Mouse (Mus musculus) layer of hippocampus, adult 11-12 months (tissue): ENCODE data around the gene Kcnmb2.
A peak's percentile ranks its signal among the peaks of the same experiment; 100 is the strongest.

ENCODE experiments used
- DNase-seq: peaks from one replicate; pipeline ENCODE4 v3.0.0; 2022; ENCODE audit warnings: low spot score

Kcnmb2 gene

GRCm38 (mm10) chr3:31902504-31903330 is at the start of gene Kcnmb2:
Kcnmb2 (plus strand) TSS chr3:31902507.
- peak; percentile 16 for DNase-seq

- DNase-seq = no peak
Measured at GRCm38 (mm10) chr3:31863522-31863921, 38.8 kb upstream of the Kcnmb2 start.

DNA sequence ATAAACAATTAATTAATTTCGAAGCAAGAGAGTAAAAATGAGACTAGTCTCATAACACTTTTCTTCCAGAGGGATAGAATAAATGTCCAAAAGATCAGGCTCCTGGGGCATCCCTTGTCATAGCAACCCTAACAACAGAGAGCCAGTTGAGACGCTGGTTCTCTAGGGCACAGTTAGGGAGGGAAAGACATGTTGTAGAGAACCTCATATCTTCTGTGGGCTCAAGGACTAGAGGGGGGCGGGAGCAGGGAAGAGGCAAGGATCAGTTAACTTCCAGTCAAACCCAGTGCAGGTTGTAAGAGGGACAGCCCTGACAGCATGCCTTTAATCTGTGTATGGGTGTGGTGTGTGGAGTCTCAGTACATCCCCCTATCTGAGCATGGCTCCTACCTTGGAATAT is 38.2 kb upstream of the Kcnmb2 start:
- DNase-seq = no peak

DNA sequence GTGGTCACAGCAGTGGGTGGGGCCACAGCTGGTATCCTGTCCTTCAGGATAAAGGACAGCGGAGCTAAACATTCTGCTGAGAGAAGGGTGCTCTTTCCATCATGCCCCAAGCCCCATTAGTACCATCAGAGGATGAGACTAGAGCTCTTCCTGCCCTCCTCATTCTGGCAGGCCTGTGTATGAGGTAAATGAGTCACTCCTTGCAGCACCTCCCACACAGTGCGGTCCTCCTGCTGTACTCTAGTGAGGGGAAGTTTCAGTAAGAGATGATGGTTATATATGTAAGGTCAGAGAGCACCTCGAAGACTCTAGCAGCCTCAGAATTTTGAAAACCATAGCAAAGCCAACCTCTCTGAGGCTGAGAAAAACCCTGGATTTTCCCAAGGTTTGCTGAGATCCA is 30.8 kb upstream of the Kcnmb2 start:
- peak; percentile 12 for DNase-seq

DNA sequence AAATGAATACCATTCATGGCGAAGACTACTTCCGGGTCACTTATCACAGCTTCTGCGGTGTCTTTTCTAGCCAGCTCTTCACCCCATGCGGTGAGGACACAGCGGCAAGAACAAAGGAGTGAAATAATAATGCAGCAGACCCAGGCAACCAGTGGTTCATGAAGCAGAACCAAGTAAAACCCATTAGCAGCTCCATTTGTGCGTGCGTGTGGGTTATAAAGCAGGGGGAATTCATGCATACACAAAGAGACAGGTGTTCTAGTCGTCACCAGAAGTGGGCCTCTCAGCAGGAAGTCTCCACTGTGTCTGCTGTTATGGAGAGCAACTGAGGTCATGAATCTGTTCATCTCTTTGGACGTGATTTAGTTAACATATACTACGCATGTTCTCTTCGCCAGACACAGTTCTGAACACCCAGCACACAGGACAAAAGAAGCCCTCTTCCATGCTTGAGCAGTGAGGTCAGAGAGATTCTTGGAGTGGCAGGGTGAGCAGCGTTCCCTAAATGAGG is 19.6 kb upstream of the Kcnmb2 start:
- no peak for DNase-seq

- DNase-seq = no peak
Measured at GRCm38 (mm10) chr3:31892653-31893052, 9.7 kb upstream of the Kcnmb2 start.

GRCm38 (mm10) chr3:31903506-31903905 is 1.2 kb downstream of the Kcnmb2 start:
- DNase-seq = no peak

- DNase-seq = no peak
Measured at GRCm38 (mm10) chr3:31904156-31904555, 1.8 kb downstream of the Kcnmb2 start.

- no peak for DNase-seq
Measured at GRCm38 (mm10) chr3:31911168-31911567, 8.9 kb downstream of the Kcnmb2 start.

- no peak for DNase-seq
Measured at GRCm38 (mm10) chr3:31911690-31912089, 9.4 kb downstream of the Kcnmb2 start.

- no peak for DNase-seq
Measured at GRCm38 (mm10) chr3:31928544-31928943, 26.2 kb downstream of the Kcnmb2 start.

DNA sequence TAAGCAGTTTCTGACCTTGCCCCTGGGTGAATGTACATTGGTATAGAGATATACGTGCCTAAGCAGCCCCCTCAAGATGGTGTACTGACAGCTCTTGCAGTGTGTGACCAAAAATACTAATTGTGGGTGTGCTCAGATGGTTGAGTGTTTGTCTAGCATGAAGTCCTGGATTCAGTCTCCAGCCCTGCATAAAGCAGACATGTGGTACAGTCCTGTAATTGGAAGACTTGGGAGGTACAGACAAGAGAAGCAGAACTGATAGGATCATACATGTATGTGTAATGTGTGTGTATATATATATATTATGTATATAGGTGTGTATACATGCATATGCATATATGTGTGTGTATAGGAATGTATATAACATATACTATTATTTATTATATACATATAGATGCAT is 32.4 kb downstream of the Kcnmb2 start:
- DNase-seq = no peak

- no peak for DNase-seq
Measured at GRCm38 (mm10) chr3:31941478-31941877, 39.2 kb downstream of the Kcnmb2 start.

DNA sequence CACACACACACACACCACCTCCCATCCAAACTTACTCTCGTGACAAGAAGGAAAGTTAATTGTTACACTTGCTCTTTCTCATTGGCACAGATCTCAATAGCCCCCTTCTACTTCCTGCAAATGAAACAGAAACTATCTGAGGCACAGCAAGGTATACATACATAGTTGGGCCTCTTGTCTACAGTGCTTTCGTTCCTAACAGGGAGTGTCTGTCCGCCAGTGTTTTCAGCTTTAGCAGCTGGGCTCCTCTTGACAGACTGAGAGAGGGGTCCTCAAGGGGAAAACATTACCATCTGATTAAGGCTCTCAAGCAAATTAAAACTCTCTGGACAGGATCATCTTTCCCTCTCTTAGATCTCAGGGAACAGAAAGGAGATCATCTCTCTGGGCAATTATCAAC is 51.9 kb downstream of the Kcnmb2 start:
- DNase-seq = no peak

- no peak for DNase-seq
Measured at GRCm38 (mm10) chr3:31955004-31955403, 52.7 kb downstream of the Kcnmb2 start.

DNA sequence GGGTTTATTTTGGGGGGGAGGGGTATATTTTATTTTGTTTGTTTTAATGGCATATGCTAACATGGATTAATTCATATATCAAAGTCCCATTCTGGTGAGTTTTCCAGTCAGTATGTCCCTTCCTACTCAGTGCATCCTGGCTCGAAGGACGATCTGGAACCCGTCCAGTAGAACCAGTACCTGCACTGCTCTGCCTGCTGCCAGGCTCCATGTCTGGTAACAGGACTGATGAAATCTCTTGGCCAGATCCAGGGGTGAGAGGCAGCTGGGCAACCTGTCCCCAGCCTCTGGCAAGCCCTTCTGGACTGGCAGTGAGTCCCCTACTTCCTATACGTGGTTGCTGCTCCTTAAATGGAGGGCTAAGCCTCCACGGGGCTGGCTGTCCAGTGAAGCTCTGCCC is 57.5 kb downstream of the Kcnmb2 start:
- no peak for DNase-seq

DNA sequence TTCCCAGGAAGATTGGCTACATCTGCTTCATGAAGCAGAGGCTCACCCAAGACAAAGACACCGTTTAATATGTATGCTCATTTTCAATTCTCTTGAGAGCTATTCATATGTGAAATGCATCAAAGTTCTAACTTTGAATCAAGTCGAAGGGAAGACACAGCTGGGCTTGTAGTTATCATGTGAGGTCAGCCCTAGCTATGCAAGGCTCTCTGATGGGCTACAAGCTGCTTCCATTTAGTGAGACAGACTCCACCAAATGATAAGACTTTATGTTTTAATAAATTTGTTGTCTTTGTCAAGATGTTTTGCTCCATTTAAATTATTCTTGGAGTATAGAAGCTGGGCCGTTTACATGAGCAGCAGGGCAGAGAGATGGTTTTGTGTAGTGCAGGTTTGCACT is 58.9 kb downstream of the Kcnmb2 start:
- DNase-seq = no peak

DNA sequence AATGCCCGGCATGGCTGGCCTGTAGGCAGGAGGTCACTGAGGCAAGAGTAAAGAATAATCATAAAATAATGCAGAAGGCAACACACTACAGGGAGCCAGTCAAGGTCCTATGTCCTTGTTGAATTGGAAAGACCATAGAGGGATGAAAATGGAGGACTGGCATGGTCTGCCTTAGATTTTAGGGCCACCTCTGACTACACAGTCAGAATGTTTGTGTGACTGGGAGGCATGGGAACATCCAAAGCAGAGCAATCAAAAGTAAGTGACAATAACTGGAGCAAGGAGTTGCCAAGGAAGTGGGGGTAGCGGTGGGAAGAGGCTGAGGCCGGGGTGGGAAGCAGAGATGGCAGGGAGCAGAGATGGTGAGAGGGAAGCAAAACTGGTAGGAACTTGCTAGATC is 60.8 kb downstream of the Kcnmb2 start:
- DNase-seq = no peak

DNA sequence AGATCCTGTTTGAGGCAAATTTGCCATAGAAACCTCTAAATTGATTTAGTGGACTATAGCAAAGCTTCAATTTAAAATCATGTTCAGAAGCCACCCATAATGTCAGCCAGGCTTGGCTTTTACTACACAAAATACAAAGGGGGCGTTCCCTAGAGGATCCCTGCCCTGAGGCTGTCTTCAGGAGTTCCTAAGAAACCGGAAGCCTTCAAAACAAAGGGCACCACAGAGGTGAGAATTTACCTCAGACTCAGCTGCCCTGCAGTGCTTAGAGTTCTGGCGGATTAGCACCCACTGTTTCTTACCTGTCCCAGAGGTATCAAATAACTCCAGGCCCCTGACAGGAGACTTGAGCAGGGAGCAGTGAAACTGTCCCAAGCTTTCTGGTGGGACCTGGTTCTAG is 77.4 kb downstream of the Kcnmb2 start:
- DNase-seq = no peak

DNA sequence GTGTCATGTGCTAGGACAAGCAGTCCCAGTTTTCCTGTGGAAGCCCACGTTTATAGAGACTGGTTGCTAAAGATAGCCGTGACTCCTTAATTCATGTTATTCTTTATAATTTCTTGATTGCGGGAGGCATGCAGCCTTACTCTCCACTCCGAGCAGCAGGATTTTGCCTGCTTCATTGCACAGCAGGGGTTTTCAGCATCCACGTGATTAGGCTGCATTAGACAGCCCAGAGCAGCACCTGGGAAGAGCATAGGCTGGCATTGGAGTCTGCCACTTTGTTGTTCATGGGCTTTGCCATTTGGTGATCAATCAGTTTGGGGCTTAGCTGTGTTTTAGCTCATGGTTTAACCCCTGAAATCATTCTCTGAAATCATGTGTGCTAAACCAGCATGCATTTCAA is 80.1 kb downstream of the Kcnmb2 start:
- DNase-seq = no peak

- no peak for DNase-seq
Measured at GRCm38 (mm10) chr3:31985103-31985502, 82.8 kb downstream of the Kcnmb2 start.

DNA sequence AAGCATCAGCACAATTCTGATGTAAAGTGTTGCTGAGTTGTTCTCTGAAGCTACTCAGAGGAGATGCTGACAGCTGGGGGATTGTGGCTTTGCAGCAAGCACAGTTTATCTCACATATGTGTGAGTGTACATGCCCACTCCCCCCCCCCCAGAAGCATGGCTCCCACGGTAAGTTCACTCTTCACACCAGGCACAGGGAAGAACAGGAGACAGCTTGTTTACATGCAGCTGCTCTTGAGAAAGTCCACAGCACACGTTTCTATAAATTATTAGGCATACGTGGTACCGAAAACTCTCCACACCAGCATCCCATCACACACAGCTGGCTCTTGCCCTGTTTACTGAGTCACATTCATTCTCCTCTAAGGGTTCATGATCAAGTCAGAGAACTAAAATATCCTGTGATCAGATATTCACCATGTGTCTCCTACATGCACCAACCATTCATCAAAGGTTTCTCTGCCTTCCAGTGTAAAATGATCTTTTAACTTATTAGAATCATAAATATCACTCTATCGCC is 89.3 kb downstream of the Kcnmb2 start:
- no peak for DNase-seq

- DNase-seq = no peak
Measured at GRCm38 (mm10) chr3:32011566-32011965, 109.3 kb downstream of the Kcnmb2 start.
